Mouse (Mus musculus) midbrain, embryonic 11.5 days (tissue): ENCODE data around the gene Smap1. TPM values are rescaled to one million over a fixed set of nuclear protein-coding genes. Genes with fewer than 3 reads are reported as not detected.
A peak's percentile ranks its signal among the peaks of the same experiment; 100 is the strongest.

Experiments used
- ATAC-seq: fragments of 200-750 bp; cut with Nextera tagmentation; 2 replicates; pipeline ENCODE4 v1.8.0; 2017; ENCODE audit warnings: moderate TSS enrichment, moderate library complexity; ENCODE audit not compliant: low FRiP score
- DNase-seq: peaks from one replicate; pipeline ENCODE4 v3.0.0; 2015; ENCODE audit warnings: low spot score; ENCODE audit errors: missing footprints
- H3K27ac ChIP-seq: fragments of 300-500 bp; sonication (generic); 2 replicates; pipeline ENCODE4 v1.5.1; 2014; ENCODE audit warnings: low read depth, low read length
- H3K27me3 ChIP-seq: fragments of 300-500 bp; sonication (generic); 2 replicates; pipeline ENCODE4 v1.6.1; 2014; ENCODE audit warnings: mild to moderate bottlenecking, low read length, moderate library complexity, mixed read lengths; ENCODE audit not compliant: control insufficient read depth, insufficient read depth
- H3K36me3 ChIP-seq: fragments of 300-500 bp; sonication (generic); 2 replicates; pipeline ENCODE4 v1.6.1; 2014; ENCODE audit warnings: mild to moderate bottlenecking, low read length, moderate library complexity, mixed read lengths; ENCODE audit not compliant: control insufficient read depth, insufficient read depth
- H3K4me1 ChIP-seq: fragments of 300-500 bp; sonication (generic); 2 replicates; pipeline ENCODE4 v1.6.1; 2014; ENCODE audit warnings: low read length; ENCODE audit not compliant: control insufficient read depth, insufficient read depth
- H3K4me2 ChIP-seq: fragments of 300-500 bp; sonication (generic); 2 replicates; pipeline ENCODE4 v1.6.1; 2014; ENCODE audit warnings: mild to moderate bottlenecking, moderate library complexity
- H3K4me3 ChIP-seq: fragments of 300-500 bp; sonication (generic); 2 replicates; pipeline ENCODE4 v1.5.1; 2014; ENCODE audit warnings: low read depth, low read length
- H3K9ac ChIP-seq: fragments of 300-500 bp; sonication (generic); 2 replicates; pipeline ENCODE4 v1.6.1; 2014; ENCODE audit warnings: low read length
- H3K9me3 ChIP-seq: fragments of 300-500 bp; sonication (generic); 2 replicates; pipeline ENCODE4 v1.6.1; 2016; ENCODE audit warnings: low read length; ENCODE audit not compliant: control insufficient read depth
- WGBS: fragments of 180-500 bp; shearing (Covaris S2); extraction: QIAGEN DNeasy Blood & Tissue Kit; methylation state at CpG from one replicate; pipeline ENCODE4 v1.1.7; 2014; 5-methylcytosine and 5-hydroxymethylcytosine counted together
- polyA plus RNA-seq: library from polyadenylated mRNA; unstranded; fragments of >200 nt; fragmentation: Nextera tagmentation; extraction: Ambion mirVana; gene quantifications from 2 replicates; pipeline ENCODE4 v1.2.1, GENCODE M21; 2014

The Smap1 gene
- polyA plus RNA-seq, 1 experiment from 2014 or later: 63.3 TPM

DNA sequence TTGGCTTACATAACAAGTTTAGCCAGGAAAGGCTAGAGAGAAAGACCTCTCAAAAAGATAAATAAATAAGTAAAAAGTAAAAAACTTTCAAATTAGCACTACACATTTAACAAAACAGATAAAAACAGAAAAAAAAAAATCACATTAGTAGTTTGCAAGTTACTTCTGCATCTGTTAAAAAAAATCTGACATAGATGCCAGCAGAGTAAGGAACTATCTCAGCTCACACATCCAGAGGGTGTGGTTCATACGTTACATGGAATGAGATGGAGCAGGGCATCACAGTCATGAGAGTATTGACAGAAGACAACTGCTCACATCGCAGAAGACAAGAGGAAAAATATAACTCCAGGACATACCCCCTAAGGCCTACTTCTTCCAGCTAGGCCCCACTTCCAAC is 19.4 kb downstream of the Smap1 start:
- no peaks in the 10 kb centered on the region for H3K4me1 ChIP-seq
- no peak overlapping the region for H3K9ac ChIP-seq
- no peak overlapping the region for H3K27ac ChIP-seq
- 92% methylated on average over 2 of the region's 2 CpGs for WGBS
- no peaks in the 10 kb centered on the region for H3K27me3 ChIP-seq
- H3K9me3 ChIP-seq: no peaks in the 10 kb centered on the region
- H3K4me2 ChIP-seq: no peak overlapping the region
- H3K36me3 ChIP-seq: no peaks in the 10 kb centered on the region
- ATAC-seq (no peak), DNase-seq (no peak)
- no peak overlapping the region for H3K4me3 ChIP-seq

DNA sequence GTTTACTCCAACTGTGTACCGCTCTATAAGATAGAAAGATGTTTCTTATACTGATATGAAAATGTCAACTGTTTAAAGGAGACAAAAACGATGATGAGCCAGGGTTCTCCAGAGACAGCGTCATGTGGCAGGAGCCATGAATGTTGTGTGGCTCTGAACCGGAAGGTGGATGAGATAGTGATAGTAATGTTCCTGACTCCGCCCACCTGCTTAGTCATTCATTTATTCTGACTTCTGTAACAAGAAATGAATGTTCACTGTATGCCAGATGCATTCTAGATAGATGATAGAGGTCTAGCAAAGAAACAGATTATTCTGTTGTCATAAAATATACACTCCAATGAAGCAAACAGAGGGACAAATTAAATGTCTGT is 22.5 kb downstream of the Smap1 start:
- DNase-seq: no peak
- Histone ChIP-seq H3K27ac (no peak overlapping the region), H3K4me2 (no peak overlapping the region), H3K27me3 (no peaks in the 10 kb centered on the region), H3K9me3 (no peaks in the 10 kb centered on the region), H3K9ac (no peak overlapping the region), H3K36me3 (no peaks in the 10 kb centered on the region), H3K4me1 (no peaks in the 10 kb centered on the region), H3K4me3 (no peak overlapping the region)
- ATAC-seq: no peak
- 91% methylated on average over 5 of the region's 5 CpGs for WGBS

DNA sequence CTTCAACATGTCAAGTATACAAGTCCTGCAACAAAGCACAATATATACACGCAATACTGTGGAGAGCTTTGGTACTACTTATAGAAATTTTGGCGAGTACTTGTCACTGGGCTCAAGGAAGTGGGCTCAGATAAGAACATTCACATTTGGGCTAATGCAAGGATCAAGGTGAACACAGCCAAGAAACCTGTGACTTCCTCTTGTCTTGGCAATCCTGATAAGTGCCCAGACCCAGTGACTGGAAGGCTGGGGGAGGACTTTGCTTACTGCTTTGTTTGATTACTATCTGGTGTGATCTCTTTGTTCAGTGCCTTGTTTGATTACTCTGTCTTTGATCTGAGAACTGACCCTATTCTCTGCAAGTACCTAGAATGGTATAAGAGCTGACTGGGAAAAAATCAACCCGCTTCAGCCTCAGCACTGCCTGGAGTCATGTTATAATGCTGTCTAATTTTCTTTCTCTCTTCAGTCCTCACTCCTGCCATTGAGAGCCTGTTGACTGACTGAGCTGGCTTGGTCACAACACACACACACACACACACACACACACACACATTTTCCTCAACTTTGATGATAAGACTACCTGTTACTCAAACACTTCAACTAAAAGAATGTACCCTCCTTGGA is 23.0 kb downstream of the Smap1 start:
- 87% methylated on average over 3 of the region's 3 CpGs for WGBS
- no peaks in the 10 kb centered on the region for H3K4me1 ChIP-seq
- DNase-seq (no peak), ATAC-seq (no peak)
- H3K4me3 ChIP-seq: no peak overlapping the region
- no peak overlapping the region for H3K27ac ChIP-seq
- no peak overlapping the region for H3K9ac ChIP-seq
- H3K36me3 ChIP-seq: no peaks in the 10 kb centered on the region
- H3K4me2 ChIP-seq: no peak overlapping the region
- H3K9me3 ChIP-seq: no peaks in the 10 kb centered on the region
- H3K27me3 ChIP-seq: no peaks in the 10 kb centered on the region

DNA sequence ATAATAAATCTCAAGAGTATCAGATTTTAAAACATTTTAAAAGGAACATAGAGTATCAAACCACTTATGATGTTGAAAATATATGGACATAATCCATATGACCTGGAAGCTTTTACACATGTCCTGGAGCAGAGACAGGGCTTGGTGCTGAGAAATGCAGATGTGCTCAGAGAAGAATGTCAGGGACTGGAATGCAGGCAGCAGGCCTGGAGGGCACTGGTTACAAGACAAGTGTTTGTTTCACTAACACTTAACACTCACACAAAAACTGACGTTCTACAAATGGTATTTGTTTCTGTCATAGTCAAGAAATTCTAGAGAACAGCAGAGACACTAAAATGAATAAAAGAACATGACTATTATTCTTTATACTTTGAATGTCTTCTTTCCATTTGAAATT is 30.0 kb downstream of the Smap1 start:
- DNase-seq (no peak), ATAC-seq (no peak)
- no peak overlapping the region for H3K9ac ChIP-seq
- WGBS: 73% methylated on average over 1 of the region's 1 CpGs
- H3K27ac ChIP-seq: no peak overlapping the region
- no peaks in the 10 kb centered on the region for H3K9me3 ChIP-seq
- no peak overlapping the region for H3K4me2 ChIP-seq
- no peaks in the 10 kb centered on the region for H3K27me3 ChIP-seq
- H3K36me3 ChIP-seq: no peaks in the 10 kb centered on the region
- H3K4me3 ChIP-seq: no peak overlapping the region
- no peaks in the 10 kb centered on the region for H3K4me1 ChIP-seq

DNA sequence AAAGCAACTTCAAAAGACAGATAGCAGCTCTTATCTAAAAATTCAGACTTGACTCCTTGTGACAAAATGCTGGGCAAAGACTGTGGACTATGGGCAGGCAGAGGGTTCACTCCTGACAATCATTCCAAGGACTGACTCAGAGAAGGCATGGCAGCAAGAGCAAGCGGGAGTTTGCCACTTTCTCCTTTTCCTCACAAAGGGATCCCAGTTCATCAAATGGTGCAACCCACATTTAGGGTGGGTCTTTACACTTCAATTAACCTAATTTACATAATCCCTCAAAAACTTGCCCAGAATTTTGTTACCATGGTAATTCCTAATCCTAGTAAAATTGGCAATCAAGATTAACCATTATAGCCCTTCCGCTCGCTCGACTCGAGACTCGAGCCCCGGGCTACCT is 37.2 kb downstream of the Smap1 start:
- no peak overlapping the region for H3K4me3 ChIP-seq
- H3K9me3 ChIP-seq: no peaks in the 10 kb centered on the region
- WGBS: 59% methylated on average over 7 of the region's 7 CpGs
- H3K27ac ChIP-seq: no peak overlapping the region
- H3K36me3 ChIP-seq: no peaks in the 10 kb centered on the region
- no peak overlapping the region for H3K9ac ChIP-seq
- H3K27me3 ChIP-seq: no peaks in the 10 kb centered on the region
- H3K4me2 ChIP-seq: no peak overlapping the region
- peak; percentile 61; the same call in 1 of the 2 replicates for ATAC-seq
- no peaks in the 10 kb centered on the region for H3K4me1 ChIP-seq
- DNase-seq: no peak

DNA sequence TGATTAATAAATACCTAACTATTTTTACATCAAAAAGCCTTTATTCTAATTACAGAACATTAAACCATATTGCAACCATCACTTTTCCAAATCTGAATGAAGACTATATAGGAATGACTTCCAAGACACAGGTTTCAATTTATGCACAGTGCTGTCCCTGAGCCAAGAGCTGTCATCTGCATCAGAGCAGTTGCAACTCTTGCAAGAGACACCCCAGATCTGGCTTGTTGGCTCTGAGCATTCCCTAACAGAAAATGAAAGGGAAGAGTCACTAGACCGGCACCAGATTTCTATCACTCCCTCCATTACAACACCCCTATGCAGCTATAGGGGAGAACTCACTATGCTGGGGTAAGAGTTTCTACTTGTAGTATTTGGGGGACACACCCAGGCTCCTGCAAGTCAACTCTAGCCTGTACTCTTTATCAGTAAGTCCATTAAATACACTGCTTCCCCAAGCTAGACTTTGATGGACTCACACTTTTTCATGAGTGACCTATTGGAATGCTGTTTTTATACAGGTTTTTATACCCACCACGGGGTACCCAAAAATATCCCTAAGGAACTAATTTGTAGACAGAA is 37.9 kb downstream of the Smap1 start:
- Histone ChIP-seq H3K27ac (no peak overlapping the region), H3K4me3 (no peak overlapping the region), H3K36me3 (no peaks in the 10 kb centered on the region), H3K4me2 (no peak overlapping the region), H3K4me1 (no peaks in the 10 kb centered on the region), H3K9me3 (no peaks in the 10 kb centered on the region), H3K9ac (no peak overlapping the region), H3K27me3 (no peaks in the 10 kb centered on the region)
- WGBS: 93% methylated on average over 2 of the region's 2 CpGs
- ATAC-seq: no peak
- no peak for DNase-seq

DNA sequence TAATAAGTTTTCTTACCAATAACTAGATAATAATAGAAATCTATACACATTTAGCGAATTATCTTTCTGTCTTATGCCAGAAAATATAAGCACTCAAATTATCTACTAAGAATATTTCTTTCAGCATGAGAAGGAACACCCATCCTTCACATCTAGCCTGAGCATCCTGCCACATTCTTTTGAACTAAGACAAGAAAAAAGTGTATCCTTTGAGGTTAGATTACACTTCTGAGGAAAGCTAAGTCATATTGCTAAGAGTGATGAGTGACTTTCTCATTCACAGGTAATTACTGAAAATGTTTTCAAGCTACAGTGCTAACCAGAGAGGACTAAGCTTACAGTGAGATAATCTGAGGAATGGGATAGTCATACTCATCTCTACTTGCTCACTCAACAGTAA is 39.4 kb downstream of the Smap1 start:
- Histone ChIP-seq H3K4me3 (no peak overlapping the region), H3K27ac (no peak overlapping the region), H3K9me3 (no peaks in the 10 kb centered on the region), H3K4me1 (no peaks in the 10 kb centered on the region), H3K9ac (no peak overlapping the region), H3K27me3 (no peaks in the 10 kb centered on the region), H3K4me2 (no peak overlapping the region), H3K36me3 (no peaks in the 10 kb centered on the region)
- ATAC-seq (no peak), DNase-seq (no peak)
- 91% methylated on average over 1 of the region's 1 CpGs for WGBS

DNA sequence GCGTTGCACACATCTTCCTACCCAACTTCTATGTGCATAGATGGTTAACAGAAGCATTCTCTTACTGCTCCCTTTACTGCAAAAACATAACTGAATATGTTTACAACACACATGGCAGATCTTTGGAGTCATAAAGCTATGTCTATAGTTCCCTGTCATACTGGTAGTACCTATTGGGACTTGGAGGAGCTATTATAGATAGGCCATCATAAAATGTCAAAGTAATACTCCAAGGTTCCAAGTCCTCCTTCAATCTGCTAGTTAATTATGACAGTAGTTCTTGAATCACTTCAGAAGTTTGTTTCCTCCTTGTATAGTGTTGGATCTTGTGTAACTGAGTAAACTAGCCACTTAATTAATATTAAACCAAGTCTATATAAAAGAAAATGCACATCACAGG is 49.9 kb downstream of the Smap1 start:
- DNase-seq (no peak), ATAC-seq (no peak)
- Histone ChIP-seq H3K4me2 (no peak overlapping the region), H3K9ac (no peak overlapping the region), H3K4me1 (no peaks in the 10 kb centered on the region), H3K27me3 (no peaks in the 10 kb centered on the region), H3K4me3 (no peak overlapping the region), H3K36me3 (no peaks in the 10 kb centered on the region), H3K9me3 (no peaks in the 10 kb centered on the region), H3K27ac (no peak overlapping the region)
- WGBS: 100% methylated on average over 1 of the region's 1 CpGs

DNA sequence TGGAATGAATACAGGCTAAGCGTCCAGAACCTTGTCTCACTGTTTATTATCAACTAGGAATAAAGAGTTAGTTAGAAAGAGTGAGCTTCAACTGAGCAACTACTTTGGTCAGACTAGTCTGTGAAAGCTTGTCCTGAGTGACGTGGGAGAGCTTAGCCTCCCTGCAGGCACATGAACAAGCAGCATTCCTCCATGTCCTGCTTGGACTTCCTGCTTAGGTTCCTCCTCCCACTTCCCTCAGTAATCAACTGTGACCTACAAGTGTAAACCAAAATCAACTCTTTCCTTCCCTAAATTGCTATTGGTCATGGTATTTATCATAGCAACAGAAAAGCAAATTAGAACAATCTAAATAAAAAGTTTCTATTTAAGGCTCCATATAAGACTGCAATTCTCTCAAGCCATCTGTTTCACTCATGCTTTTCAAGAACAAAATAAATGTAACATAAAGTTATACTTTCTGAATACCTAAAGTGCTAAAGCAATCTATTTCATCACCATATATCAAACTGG is 54.7 kb downstream of the Smap1 start:
- no peak overlapping the region for H3K4me3 ChIP-seq

More for the DNA sequence above, 54.7 kb downstream of the Smap1 start:
- Histone ChIP-seq H3K27ac (no peak overlapping the region), H3K27me3 (no peaks in the 10 kb centered on the region), H3K36me3 (no peaks in the 10 kb centered on the region), H3K4me2 (no peak overlapping the region), H3K9me3 (no peaks in the 10 kb centered on the region), H3K9ac (no peak overlapping the region), H3K4me1 (no peaks in the 10 kb centered on the region)
- WGBS: 77% methylated on average over 2 of the region's 2 CpGs
- no peak for ATAC-seq
- no peak for DNase-seq
